Mouse (Mus musculus): ENCODE data around the gene Umodl1. TPM values are rescaled to one million over a fixed set of nuclear protein-coding genes. Genes with fewer than 3 reads are reported as not detected.

The Umodl1 gene
- total and polyA plus RNA-seq, 2 experiments from 2014 or later: 0.05 to 0.10 TPM

DNA sequence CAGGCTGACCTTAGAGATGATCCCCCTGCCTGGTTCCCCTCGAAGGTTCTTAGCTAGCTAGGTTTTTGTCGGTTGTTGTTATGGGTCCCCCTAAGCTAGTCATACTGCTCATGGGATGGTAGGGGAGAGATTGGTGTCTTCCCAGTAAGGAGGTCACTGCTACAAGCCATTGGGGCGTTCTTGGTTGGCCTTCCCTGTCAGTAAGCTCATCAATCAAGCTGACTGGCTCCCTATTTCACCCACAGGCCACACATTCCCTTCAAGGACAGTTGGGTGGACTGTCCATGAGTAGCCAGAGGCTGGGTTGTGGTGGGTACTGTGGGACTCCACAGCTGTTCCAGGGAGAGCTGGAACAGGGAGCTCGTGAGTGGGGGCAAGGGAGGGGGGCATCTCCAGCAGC, 29.1 kb downstream of the Umodl1 start:
- Histone ChIP-seq H3K27ac (ENCODE audit: low read depth, low read length) (no peak overlapping the region), H3K36me3 (ENCODE audit: insufficient read depth) (no peaks in the 10 kb centered on the region), H3K9ac (no peak overlapping the region), H3K4me2 (ENCODE audit: low read depth) (no peak overlapping the region), H3K27me3 (ENCODE audit: insufficient read depth, low read length) (no peaks in the 10 kb centered on the region), H3K9me3 (ENCODE audit: low read length) (no peaks in the 10 kb centered on the region), H3K4me3 (ENCODE audit: low read depth, low read length) (no peak overlapping the region), H3K4me1 (ENCODE audit: insufficient read depth) (no peaks in the 10 kb centered on the region)
- 83% methylated on average over 4 of the region's 4 CpGs for WGBS
- DNase-seq (no peak), ATAC-seq (no peak)
- TF ChIP-seq CTCF (IDR thresholded peaks at IDR 0.05; ENCODE audit: low read depth): no peak

DNA sequence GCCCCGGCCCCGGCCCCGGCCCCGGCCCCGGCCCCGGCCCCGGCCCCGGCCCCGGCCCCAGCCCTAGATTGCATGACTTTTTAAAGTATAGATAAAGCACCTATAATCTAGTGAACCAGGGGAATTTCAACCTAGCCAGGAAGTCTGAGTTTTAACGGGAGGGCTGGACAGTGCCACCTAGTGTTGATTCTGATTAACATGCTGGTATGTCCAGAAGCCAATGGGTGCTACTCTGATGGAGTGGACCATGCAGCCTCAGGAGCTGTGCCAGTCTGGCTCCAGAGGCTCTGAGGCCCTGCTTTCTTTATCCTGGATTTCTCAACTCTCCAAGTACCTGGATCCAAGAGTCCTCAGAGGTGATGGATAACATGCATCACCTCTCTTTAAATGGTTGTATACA, 35.8 kb downstream of the Umodl1 start:
- Histone ChIP-seq H3K9me3 (ENCODE audit: low read length) (no peaks in the 10 kb centered on the region), H3K9ac (no peak overlapping the region), H3K4me2 (ENCODE audit: low read depth) (no peak overlapping the region), H3K4me1 (ENCODE audit: insufficient read depth) (no peaks in the 10 kb centered on the region), H3K36me3 (ENCODE audit: insufficient read depth) (no peaks in the 10 kb centered on the region), H3K27ac (ENCODE audit: low read depth, low read length) (no peak overlapping the region), H3K4me3 (ENCODE audit: low read depth, low read length) (no peak overlapping the region), H3K27me3 (ENCODE audit: insufficient read depth, low read length) (no peaks in the 10 kb centered on the region)
- ATAC-seq (no peak), DNase-seq (peak; percentile 34)
- TF ChIP-seq CTCF (IDR thresholded peaks at IDR 0.05; ENCODE audit: low read depth): peak; percentile 75
- WGBS: 76% methylated on average over 10 of the region's 10 CpGs

DNA sequence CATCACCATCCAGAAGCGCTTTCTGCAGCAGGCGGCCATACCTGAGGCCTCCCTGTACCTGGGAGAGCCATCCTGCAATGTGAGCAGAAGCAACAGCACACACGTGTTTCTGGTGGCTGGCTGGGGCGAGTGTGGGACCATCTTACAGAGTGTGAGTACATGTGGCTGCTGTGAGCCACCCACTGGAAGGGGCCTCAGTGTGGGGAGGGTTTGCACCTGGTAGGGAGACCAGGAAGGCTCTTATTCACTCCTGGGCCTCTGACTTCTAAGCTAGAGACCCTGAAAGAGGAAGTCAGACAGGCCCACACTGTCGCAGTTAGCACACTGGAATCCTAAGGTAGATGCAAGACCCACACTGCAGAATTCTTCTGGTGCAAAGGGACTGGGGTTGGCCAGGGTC, 41.9 kb downstream of the Umodl1 start:
- no peak for TF ChIP-seq CTCF (IDR thresholded peaks at IDR 0.05; ENCODE audit: low read depth)
- ATAC-seq (no peak), DNase-seq (no peak)
- Histone ChIP-seq H3K27ac (ENCODE audit: low read depth, low read length) (no peak overlapping the region), H3K9me3 (ENCODE audit: low read length) (no peaks in the 10 kb centered on the region), H3K36me3 (ENCODE audit: insufficient read depth) (no peaks in the 10 kb centered on the region), H3K9ac (no peak overlapping the region), H3K27me3 (ENCODE audit: insufficient read depth, low read length) (no peaks in the 10 kb centered on the region), H3K4me3 (ENCODE audit: low read depth, low read length) (no peak overlapping the region), H3K4me1 (ENCODE audit: insufficient read depth) (no peaks in the 10 kb centered on the region), H3K4me2 (ENCODE audit: low read depth) (no peak overlapping the region)
- 84% methylated on average over 5 of the region's 5 CpGs for WGBS

DNA sequence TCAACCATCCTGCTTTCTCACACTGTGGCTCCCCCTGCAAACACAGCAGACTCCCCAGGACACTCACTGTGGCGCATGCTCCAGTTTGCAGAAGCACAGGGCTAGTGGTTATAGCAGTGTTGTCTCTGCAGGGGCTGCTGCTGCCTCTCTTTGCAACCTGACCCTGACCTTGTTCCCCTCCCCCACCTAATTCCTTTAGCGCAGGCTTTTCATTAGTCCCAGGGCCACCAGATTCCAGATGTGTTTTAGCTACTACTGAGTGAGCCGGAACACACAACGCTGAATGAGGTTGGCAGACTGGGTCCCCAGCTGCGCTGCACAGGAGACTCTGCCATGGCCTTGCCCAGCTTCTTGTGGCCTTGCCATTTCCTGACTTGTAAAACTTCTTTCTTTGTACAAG, 46.5 kb downstream of the Umodl1 start:
- Histone ChIP-seq H3K4me3 (ENCODE audit: low read depth, low read length) (no peak overlapping the region), H3K9me3 (ENCODE audit: low read length) (no peaks in the 10 kb centered on the region), H3K9ac (no peak overlapping the region), H3K36me3 (ENCODE audit: insufficient read depth) (no peaks in the 10 kb centered on the region), H3K27me3 (ENCODE audit: insufficient read depth, low read length) (no peaks in the 10 kb centered on the region), H3K4me1 (ENCODE audit: insufficient read depth) (no peaks in the 10 kb centered on the region), H3K4me2 (ENCODE audit: low read depth) (no peak overlapping the region), H3K27ac (ENCODE audit: low read depth, low read length) (no peak overlapping the region)
- no peak for DNase-seq
- WGBS: 24% methylated on average over 5 of the region's 5 CpGs
- no peak for ATAC-seq
- TF ChIP-seq CTCF (IDR thresholded peaks at IDR 0.05; ENCODE audit: low read depth): no peak

DNA sequence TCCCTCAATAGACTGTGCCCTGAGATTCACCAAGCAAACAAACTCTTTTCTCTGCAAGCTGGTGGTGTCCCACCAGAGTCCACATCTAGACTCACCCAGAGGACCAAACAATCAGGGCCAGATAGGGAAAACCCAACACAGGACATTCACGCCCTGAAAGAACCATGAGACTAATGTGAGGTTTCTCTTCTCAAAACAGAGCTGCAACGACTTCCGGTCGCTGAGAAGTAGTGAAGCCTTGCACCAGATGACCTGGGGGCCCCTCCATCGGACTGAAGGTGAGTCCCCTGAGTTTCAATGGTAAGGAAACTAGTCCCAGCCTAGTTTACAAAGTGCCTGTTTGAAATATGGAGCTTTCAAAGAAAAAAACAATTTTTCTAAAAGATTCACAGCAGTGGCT, 48.2 kb downstream of the Umodl1 start:
- no peak overlapping the region for H3K9ac ChIP-seq
- 91% methylated on average over 5 of the region's 5 CpGs for WGBS
- DNase-seq: no peak
- H3K9me3 ChIP-seq (ENCODE audit: low read length): no peaks in the 10 kb centered on the region
- H3K4me1 ChIP-seq (ENCODE audit: insufficient read depth): no peaks in the 10 kb centered on the region
- H3K27me3 ChIP-seq (ENCODE audit: insufficient read depth, low read length): no peaks in the 10 kb centered on the region
- ATAC-seq: no peak
- H3K27ac ChIP-seq (ENCODE audit: low read depth, low read length): no peak overlapping the region
- no peak for TF ChIP-seq CTCF (IDR thresholded peaks at IDR 0.05; ENCODE audit: low read depth)
- no peaks in the 10 kb centered on the region for H3K36me3 ChIP-seq (ENCODE audit: insufficient read depth)
- H3K4me2 ChIP-seq (ENCODE audit: low read depth): no peak overlapping the region
- no peak overlapping the region for H3K4me3 ChIP-seq (ENCODE audit: low read depth, low read length)

DNA sequence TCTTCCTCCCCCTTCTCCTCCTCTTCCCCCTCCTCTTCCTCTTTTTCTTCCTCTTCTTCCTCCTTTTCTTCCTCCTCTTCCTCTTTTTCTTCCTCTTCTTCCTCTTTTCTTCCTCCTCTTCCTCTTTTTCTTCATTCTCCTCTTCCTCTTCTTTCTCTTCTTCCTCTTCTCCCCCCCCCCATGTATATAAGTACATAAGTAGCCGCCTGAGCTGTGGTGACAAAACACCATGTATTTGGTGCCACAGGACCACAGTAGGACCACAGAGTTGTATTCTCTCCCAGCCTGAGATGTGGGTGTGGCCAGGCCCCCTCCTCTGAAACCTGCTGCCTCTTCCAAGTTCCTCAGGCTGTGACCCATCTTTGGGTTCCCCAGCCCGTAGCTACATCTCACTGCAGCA, 50.8 kb downstream of the Umodl1 start:
- H3K4me2 ChIP-seq (ENCODE audit: low read depth): no peak overlapping the region
- DNase-seq: no peak
- no peaks in the 10 kb centered on the region for H3K4me1 ChIP-seq (ENCODE audit: insufficient read depth)
- no peak overlapping the region for H3K9ac ChIP-seq
- H3K36me3 ChIP-seq (ENCODE audit: insufficient read depth): no peaks in the 10 kb centered on the region
- no peak overlapping the region for H3K27ac ChIP-seq (ENCODE audit: low read depth, low read length)
- no peak for ATAC-seq
- TF ChIP-seq CTCF (IDR thresholded peaks at IDR 0.05; ENCODE audit: low read depth): no peak
- H3K27me3 ChIP-seq (ENCODE audit: insufficient read depth, low read length): no peaks in the 10 kb centered on the region
- 85% methylated on average over 2 of the region's 2 CpGs for WGBS
- no peak overlapping the region for H3K4me3 ChIP-seq (ENCODE audit: low read depth, low read length)
- no peaks in the 10 kb centered on the region for H3K9me3 ChIP-seq (ENCODE audit: low read length)

DNA sequence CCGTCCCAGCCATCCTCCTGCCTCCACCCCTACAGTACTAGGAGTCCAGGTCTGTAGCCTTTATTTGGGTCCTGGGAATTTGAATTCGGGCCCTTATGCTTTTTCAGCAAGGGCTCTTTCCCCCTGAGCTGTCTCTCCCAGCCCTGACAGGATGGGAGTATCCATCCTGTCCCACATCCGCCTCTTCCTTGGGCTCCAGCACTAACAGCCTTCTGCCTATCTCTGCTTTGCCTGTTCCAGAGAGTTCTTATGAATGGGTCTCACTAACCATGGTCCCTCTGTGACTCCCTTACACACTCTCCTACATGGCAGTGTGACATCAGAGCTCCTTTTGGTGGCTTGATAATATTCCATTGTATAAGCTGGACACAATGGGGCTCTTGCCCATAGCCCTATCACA, 52.9 kb downstream of the Umodl1 start:
- H3K27ac ChIP-seq (ENCODE audit: low read depth, low read length): no peak overlapping the region
- 93% methylated on average over 3 of the region's 3 CpGs for WGBS
- no peaks in the 10 kb centered on the region for H3K36me3 ChIP-seq (ENCODE audit: insufficient read depth)
- H3K4me1 ChIP-seq (ENCODE audit: insufficient read depth): no peaks in the 10 kb centered on the region
- no peak overlapping the region for H3K9ac ChIP-seq
- H3K27me3 ChIP-seq (ENCODE audit: insufficient read depth, low read length): no peaks in the 10 kb centered on the region
- no peak for ATAC-seq
- H3K4me3 ChIP-seq (ENCODE audit: low read depth, low read length): no peak overlapping the region
- no peaks in the 10 kb centered on the region for H3K9me3 ChIP-seq (ENCODE audit: low read length)
- DNase-seq: no peak
- no peak overlapping the region for H3K4me2 ChIP-seq (ENCODE audit: low read depth)
- TF ChIP-seq CTCF (IDR thresholded peaks at IDR 0.05; ENCODE audit: low read depth): no peak

DNA sequence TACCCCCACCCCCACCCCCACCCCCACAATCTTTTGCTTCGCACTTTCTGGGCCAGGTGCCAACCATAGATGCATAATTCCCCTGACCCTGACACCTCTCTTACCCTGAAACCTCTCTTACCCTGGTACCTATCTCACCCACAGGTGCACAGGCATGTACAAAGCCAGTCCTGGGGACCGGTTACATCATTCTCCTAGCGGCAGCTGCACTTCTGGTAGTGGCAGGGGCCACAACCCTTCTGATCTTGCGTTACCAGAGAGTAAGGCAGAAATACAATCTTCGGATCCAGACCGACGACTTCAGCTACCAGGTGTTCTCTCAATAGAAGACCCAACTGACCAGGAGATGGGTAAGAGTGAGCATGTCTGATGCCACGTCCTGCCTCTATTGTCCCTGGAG, 54.0 kb downstream of the Umodl1 start:
- no peaks in the 10 kb centered on the region for H3K4me1 ChIP-seq (ENCODE audit: insufficient read depth)
- H3K9me3 ChIP-seq (ENCODE audit: low read length): no peaks in the 10 kb centered on the region
- H3K36me3 ChIP-seq (ENCODE audit: insufficient read depth): no peaks in the 10 kb centered on the region
- TF ChIP-seq CTCF (IDR thresholded peaks at IDR 0.05; ENCODE audit: low read depth): no peak
- H3K4me2 ChIP-seq (ENCODE audit: low read depth): no peak overlapping the region
- H3K9ac ChIP-seq: no peak overlapping the region
- H3K27me3 ChIP-seq (ENCODE audit: insufficient read depth, low read length): no peaks in the 10 kb centered on the region
- H3K4me3 ChIP-seq (ENCODE audit: low read depth, low read length): no peak overlapping the region
- 87% methylated on average over 8 of the region's 8 CpGs for WGBS
- DNase-seq (no peak), ATAC-seq (no peak)
- no peak overlapping the region for H3K27ac ChIP-seq (ENCODE audit: low read depth, low read length)
